Mouse (Mus musculus) kidney, adult 2 months (tissue): ENCODE measurements around the gene Rbbp4.

Source experiments
- CTCF ChIP-seq: fragments of 200-500 bp; conservative IDR thresholded peaks from 2 replicates; pipeline ENCODE4 v1.5.1; 2011; ENCODE audit warnings: low read depth, mild to moderate bottlenecking, control low read depth, low read length, moderate library complexity, mixed read lengths; ENCODE audit not compliant: insufficient read depth, insufficient read length
- POLR2A ChIP-seq: fragments of 200-500 bp; IDR thresholded peaks from one replicate; pipeline ENCODE4 v1.6.1; 2011; ENCODE audit warnings: low read depth, low read length, control low read depth

- TF ChIP-seq CTCF, result no peak
- TF ChIP-seq POLR2A, result no peak
These were observed 48.4 kb upstream of the Rbbp4 start for GRCm38 (mm10) chr4:129383586-129383985.
